In genomic region chr5:115984392-115984791, GRCm38 (mm10) we compare ENCODE assay signal across 35 mouse cellular contexts.
"Had no signal": no experiment of that assay in that cellular context is flagged by ENCODE, and none has a peak within 500 bp of the region (broad histone marks: within the 10 kb centered on the region; RNA-seq: fewer than 3 reads in every experiment).

No protein-coding gene starts in this region.

- DNase-seq: heart, postnatal 10 days; heart, postnatal 14 days; heart, postnatal 36 days; heart, postnatal 4 days; kidney, adult 11 months; kidney, adult 18-20 months; kidney, adult 2 months; kidney, adult 8-10 months; kidney, adult 9 months; kidney, postnatal 10 days; kidney, postnatal 14 days; kidney, postnatal 25 days; kidney, postnatal 36 days; kidney, postnatal 4 days; layer of hippocampus, adult 9-11 months; layer of hippocampus, postnatal 36 days had no signal

- H3K4me3 ChIP-seq: heart, embryonic 10.5 days; heart, embryonic 12.5 days; heart, embryonic 13.5 days; heart, embryonic 15.5 days; hindbrain, embryonic 10.5 days; hindbrain, embryonic 12.5 days; hindbrain, embryonic 13.5 days; hindbrain, embryonic 15.5 days; intestine, embryonic 15.5 days; kidney, embryonic 15.5 days; layer of hippocampus, adult 2 months had no signal

- H3K9ac ChIP-seq: heart, embryonic 12.5 days; heart, embryonic 13.5 days; heart, embryonic 15.5 days; hindbrain, embryonic 12.5 days; hindbrain, embryonic 13.5 days; hindbrain, embryonic 14.5 days; hindbrain, embryonic 15.5 days; intestine, embryonic 15.5 days; kidney, embryonic 15.5 days had no signal

- H3K9me3 ChIP-seq: heart, embryonic 10.5 days; heart, embryonic 12.5 days; heart, embryonic 13.5 days; heart, embryonic 15.5 days; hindbrain, embryonic 10.5 days; hindbrain, embryonic 12.5 days; hindbrain, embryonic 13.5 days; hindbrain, embryonic 15.5 days; intestine, embryonic 15.5 days; kidney, embryonic 15.5 days had no signal

- H3K4me2 ChIP-seq: heart, embryonic 11.5 days; heart, embryonic 12.5 days; heart, embryonic 13.5 days; heart, embryonic 15.5 days; hindbrain, embryonic 12.5 days; hindbrain, embryonic 13.5 days; hindbrain, embryonic 14.5 days; hindbrain, embryonic 15.5 days; intestine, embryonic 15.5 days; kidney, embryonic 15.5 days had no signal

- H3K4me1 ChIP-seq: heart, embryonic 10.5 days; heart, embryonic 12.5 days; hindbrain, embryonic 10.5 days; hindbrain, embryonic 12.5 days; hindbrain, embryonic 15.5 days had no signal

- ATAC-seq: hindbrain, embryonic 16.5 days; hindbrain, postnatal 0 days; inflammation-experienced regulatory T-cells, adult 6 months; intestine, embryonic 15.5 days; intestine, embryonic 16.5 days; intestine, postnatal 0 days had no signal

- H3K27me3 ChIP-seq: heart, embryonic 12.5 days; heart, embryonic 13.5 days; heart, embryonic 15.5 days; hindbrain, embryonic 12.5 days; hindbrain, embryonic 13.5 days; hindbrain, embryonic 15.5 days; intestine, embryonic 15.5 days; kidney, embryonic 15.5 days had no signal

- H3K27ac ChIP-seq: heart, embryonic 10.5 days; heart, embryonic 13.5 days; heart, embryonic 15.5 days; hindbrain, embryonic 10.5 days; hindbrain, embryonic 12.5 days; hindbrain, embryonic 13.5 days; hindbrain, embryonic 14.5 days; hindbrain, embryonic 15.5 days; hindbrain, postnatal 0 days; intestine, embryonic 15.5 days; kidney, embryonic 15.5 days; kidney, postnatal 0 days; layer of hippocampus, adult 2 months had no signal
